Mouse (Mus musculus) neural tube, embryonic 14.5 days (tissue): ENCODE results near the gene Tcea2. TPM values are rescaled to one million over a fixed set of nuclear protein-coding genes. Genes with fewer than 3 reads are reported as not detected.

Experiments used
- ATAC-seq: fragments of 200-750 bp; cut with Nextera tagmentation; 2 replicates; pipeline ENCODE4 v1.8.0; 2017; ENCODE audit warnings: low read depth, mild to moderate bottlenecking, moderate TSS enrichment, moderate library complexity
- H3K27ac ChIP-seq: fragments of 300-500 bp; sonication (generic); 2 replicates; pipeline ENCODE4 v1.5.1; 2014; ENCODE audit warnings: low read depth, mild to moderate bottlenecking, control low read depth, low read length, moderate library complexity, mixed read lengths
- H3K27me3 ChIP-seq: fragments of 300-500 bp; sonication (generic); 2 replicates; pipeline ENCODE4 v1.6.1; 2014; ENCODE audit warnings: low read length; ENCODE audit not compliant: control insufficient read depth, insufficient read depth
- H3K36me3 ChIP-seq: fragments of 300-500 bp; sonication (generic); 2 replicates; pipeline ENCODE4 v1.6.1; 2014; ENCODE audit warnings: low read length, mixed read lengths; ENCODE audit not compliant: control insufficient read depth, insufficient read depth
- H3K4me1 ChIP-seq: fragments of 300-500 bp; sonication (generic); 2 replicates; pipeline ENCODE4 v1.6.1; 2014; ENCODE audit warnings: low read length; ENCODE audit not compliant: control insufficient read depth, insufficient read depth
- H3K4me2 ChIP-seq: fragments of 300-500 bp; sonication (generic); 2 replicates; pipeline ENCODE4 v1.6.1; 2014; ENCODE audit warnings: mild to moderate bottlenecking, low read depth, low read length, control low read depth
- H3K4me3 ChIP-seq: fragments of 300-500 bp; sonication (generic); 2 replicates; pipeline ENCODE4 v1.5.1; 2014; ENCODE audit warnings: low read depth, low read length, control low read depth, mixed read lengths
- H3K9ac ChIP-seq: fragments of 300-500 bp; sonication (generic); replicated peaks from 2 replicates; pipeline ENCODE4 v1.6.1; 2014; ENCODE audit warnings: low read depth, mild to moderate bottlenecking, control low read depth, low read length, mixed read lengths
- H3K9me3 ChIP-seq: fragments of 300-500 bp; sonication (generic); 2 replicates; pipeline ENCODE4 v1.6.1; 2016; ENCODE audit warnings: low read length; ENCODE audit not compliant: control insufficient read depth
- WGBS: fragments of 180-500 bp; shearing (Covaris S2); extraction: QIAGEN DNeasy Blood & Tissue Kit; methylation state at CpG from one replicate; pipeline ENCODE4 v1.1.7; 2014; 5-methylcytosine and 5-hydroxymethylcytosine counted together
- polyA plus RNA-seq: library from polyadenylated mRNA; unstranded; fragments of >200 nt; fragmentation: Nextera tagmentation; extraction: Ambion mirVana; gene quantifications from 2 replicates; pipeline ENCODE4 v1.2.1, GENCODE M21; 2014

Gene Tcea2
- polyA plus RNA-seq, 1 experiment from 2014 or later, result 54.8 TPM

DNA sequence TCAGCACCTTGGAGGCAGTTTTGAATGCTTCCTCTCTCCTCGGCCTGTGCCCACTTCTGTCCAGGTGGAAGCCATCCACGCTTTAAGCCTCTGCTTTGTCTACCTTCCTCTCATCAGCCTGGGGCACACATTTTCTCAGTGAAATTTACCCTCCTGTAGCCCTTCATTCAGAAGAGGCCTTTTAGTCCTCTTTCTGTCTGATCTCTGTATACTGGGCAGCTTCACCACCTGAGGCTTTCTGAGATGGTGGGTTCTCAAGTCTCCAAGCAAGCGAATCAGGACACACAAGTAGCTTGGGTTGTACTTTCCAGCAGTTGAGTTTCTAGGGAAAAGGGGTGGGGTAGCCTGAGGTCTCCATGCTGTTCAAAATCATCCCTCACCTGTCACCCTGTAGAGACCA, 12.2 kb downstream of the Tcea2 start:
- H3K4me3 ChIP-seq, result no peak overlapping the region
- no peaks in the 10 kb centered on the region for H3K27me3 ChIP-seq
- ATAC-seq, result no peak
- H3K4me1 ChIP-seq, result peaks cover 9% of the 10 kb centered on the region; the same call in 1 of the 2 replicates
- H3K9me3 ChIP-seq, result no peaks in the 10 kb centered on the region
- peaks cover 17% of the 10 kb centered on the region; the same call in 1 of the 2 replicates for H3K36me3 ChIP-seq
- no peak overlapping the region for H3K9ac ChIP-seq
- WGBS, result 94% methylated on average over 3 of the region's 3 CpGs
- peak overlapping the region; percentile 94; the same call in 1 of the 2 replicates for H3K4me2 ChIP-seq
- no peak overlapping the region for H3K27ac ChIP-seq

GRCm38 (mm10) chr2:181693339-181694280, 13.5 kb downstream of the Tcea2 start, which contains the start of gene Rgs19:
Gene Rgs19, minus strand, starts transcription at chr2:181693977.
- ATAC-seq, result peak; percentile 86
- Histone ChIP-seq H3K4me1 (peaks cover 9% of the 10 kb centered on the region; the same call in 1 of the 2 replicates), H3K4me2 (peak within 1 kb of the TSS; percentile 94), H3K9ac (peak within 1 kb of the TSS; percentile 76), H3K27ac (peak within 1 kb of the TSS; percentile 36), H3K4me3 (peak within 1 kb of the TSS; percentile 59), H3K9me3 (no peaks in the 10 kb centered on the region), H3K27me3 (no peaks in the 10 kb centered on the region), H3K36me3 (peaks cover 9% of the 10 kb centered on the region; the same call in 1 of the 2 replicates)
- under 1% methylated on average over 69 of the region's 75 CpGs for WGBS

DNA sequence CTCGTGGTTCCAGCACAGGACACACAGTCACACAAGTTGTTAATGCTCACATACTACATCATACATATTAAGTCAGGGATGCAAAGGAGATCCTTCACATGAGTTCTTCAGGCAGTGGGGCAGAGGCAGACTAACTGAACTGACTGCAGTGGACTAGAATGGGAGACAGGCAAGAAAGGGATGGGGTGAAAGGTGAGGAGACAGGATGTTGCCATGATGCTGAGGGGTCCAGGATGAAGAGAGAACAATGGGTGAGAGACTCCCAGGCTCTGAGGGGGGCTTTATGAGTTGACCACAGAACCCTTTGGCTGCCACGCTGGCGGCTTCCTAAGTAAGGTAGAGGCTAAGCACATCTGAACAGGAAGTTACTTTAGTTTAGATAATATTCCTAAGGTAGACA, 14.5 kb downstream of the Tcea2 start:
- no peak overlapping the region for H3K27ac ChIP-seq
- H3K4me2 ChIP-seq, result peak overlapping the region; percentile 94; the same call in 1 of the 2 replicates
- no peaks in the 10 kb centered on the region for H3K9me3 ChIP-seq
- H3K36me3 ChIP-seq, result no peaks in the 10 kb centered on the region
- 0 out of 2 replicates have a peak overlapping the region, but pooled peaks have one; percentile 59 for H3K4me3 ChIP-seq
- no peaks in the 10 kb centered on the region for H3K27me3 ChIP-seq
- peaks cover 9% of the 10 kb centered on the region; the same call in 1 of the 2 replicates for H3K4me1 ChIP-seq
- 0 out of 2 replicates have a peak, but pooled peaks have one; percentile 5 for ATAC-seq
- H3K9ac ChIP-seq, result no peak overlapping the region
- WGBS, result 94% methylated on average over 3 of the region's 3 CpGs

DNA sequence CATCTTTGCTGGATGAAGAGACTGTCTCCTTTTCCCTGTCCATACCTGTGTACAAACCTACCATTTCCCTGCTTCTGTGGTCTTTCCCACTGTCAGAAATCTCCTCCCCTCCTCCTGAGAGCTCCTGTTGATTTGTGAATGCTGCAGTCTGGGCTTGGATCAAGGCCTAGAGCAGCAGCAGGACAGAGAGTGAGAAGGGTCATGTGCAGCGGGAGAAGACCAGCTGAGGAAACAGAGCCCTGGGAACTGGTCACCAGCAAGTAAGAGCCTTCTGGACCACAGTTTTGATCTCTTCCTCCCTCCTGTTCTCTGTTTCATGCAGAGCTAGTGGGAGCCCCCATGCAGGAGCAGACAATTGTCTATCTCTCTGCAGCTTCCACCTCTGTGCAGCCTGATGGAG, 15.7 kb downstream of the Tcea2 start:
- Histone ChIP-seq H3K9ac (no peak overlapping the region), H3K27me3 (no peaks in the 10 kb centered on the region), H3K4me1 (peaks cover 9% of the 10 kb centered on the region; the same call in 1 of the 2 replicates), H3K9me3 (no peaks in the 10 kb centered on the region), H3K27ac (no peak overlapping the region), H3K4me2 (no peak overlapping the region), H3K36me3 (no peaks in the 10 kb centered on the region), H3K4me3 (no peak overlapping the region)
- ATAC-seq, result no peak
- 83% methylated on average over 1 of the region's 1 CpGs for WGBS

- ATAC-seq, result no peak
- Histone ChIP-seq H3K27me3 (no peaks in the 10 kb centered on the region), H3K4me3 (no peak overlapping the region), H3K27ac (no peak overlapping the region), H3K4me2 (no peak overlapping the region), H3K9me3 (no peaks in the 10 kb centered on the region), H3K4me1 (peaks cover 9% of the 10 kb centered on the region; the same call in 1 of the 2 replicates), H3K9ac (no peak overlapping the region), H3K36me3 (no peaks in the 10 kb centered on the region)
- WGBS, result 74% methylated on average over 33 of the region's 33 CpGs
Measured at GRCm38 (mm10) chr2:181696801-181697420, 16.8 kb downstream of the Tcea2 start.

DNA sequence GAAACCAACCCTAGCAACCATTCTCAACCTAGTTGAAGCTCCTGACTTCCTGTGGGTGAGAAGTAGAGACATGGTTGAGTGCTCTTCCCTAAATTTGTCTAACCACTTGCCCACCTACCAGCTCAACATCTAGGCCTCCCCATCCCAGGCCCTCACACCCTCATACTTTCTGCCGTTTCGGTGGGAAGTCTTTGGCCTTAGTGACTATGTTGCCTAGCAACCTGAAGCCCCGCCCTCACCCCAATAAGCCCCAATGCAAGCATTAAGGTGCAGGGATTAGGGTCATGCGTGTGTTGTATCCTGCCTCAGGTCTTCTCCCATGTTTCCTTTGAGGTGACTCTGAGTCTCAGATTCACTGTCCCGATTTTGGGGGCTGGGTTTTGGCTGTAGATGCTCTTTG, 18.1 kb downstream of the Tcea2 start, which contains the start of gene Lkaaear1:
Gene Lkaaear1 (minus strand): TSS at position 202 of the 400 bp plus-strand sequence.
- Histone ChIP-seq H3K27me3 (no peaks in the 10 kb centered on the region), H3K4me1 (peaks cover under 1% of the 10 kb centered on the region; the same call in 1 of the 2 replicates), H3K9ac (no peak within 1 kb of the TSS), H3K4me3 (no peak within 1 kb of the TSS), H3K9me3 (no peaks in the 10 kb centered on the region), H3K4me2 (no peak within 1 kb of the TSS), H3K36me3 (no peaks in the 10 kb centered on the region), H3K27ac (no peak within 1 kb of the TSS)
- ATAC-seq, result no peak
- 56% methylated on average over 5 of the region's 5 CpGs for WGBS

GRCm38 (mm10) chr2:181706668-181707067, 26.6 kb downstream of the Tcea2 start:
- Histone ChIP-seq H3K9me3 (no peaks in the 10 kb centered on the region), H3K4me2 (no peak overlapping the region), H3K9ac (no peak overlapping the region), H3K36me3 (no peaks in the 10 kb centered on the region), H3K4me1 (no peaks in the 10 kb centered on the region), H3K27ac (no peak overlapping the region), H3K4me3 (no peak overlapping the region), H3K27me3 (no peaks in the 10 kb centered on the region)
- WGBS, result 40% methylated on average over 4 of the region's 4 CpGs
- no peak for ATAC-seq

DNA sequence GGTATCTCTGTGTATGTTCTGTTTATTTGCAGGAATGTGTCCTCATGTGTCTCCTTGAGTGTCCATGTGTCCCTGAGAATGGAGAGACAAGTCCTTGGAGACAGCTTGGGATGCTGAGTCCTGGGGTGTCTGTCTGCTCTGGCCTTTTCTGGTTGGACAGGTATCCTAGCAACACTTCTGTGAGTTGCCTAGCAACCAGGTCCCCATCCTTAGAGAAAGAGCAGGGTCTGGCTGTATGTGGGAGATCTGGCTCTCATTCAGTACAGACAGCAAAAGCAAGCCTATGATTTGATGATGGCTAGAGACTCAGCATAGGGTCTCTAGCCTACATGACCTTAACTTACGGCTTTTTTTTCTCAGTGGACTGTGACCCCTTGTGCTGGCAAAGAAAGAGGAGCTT, 33.6 kb downstream of the Tcea2 start:
- H3K4me3 ChIP-seq, result no peak overlapping the region
- peak overlapping the region; percentile 86 for H3K27ac ChIP-seq
- H3K4me1 ChIP-seq, result peaks cover 27% of the 10 kb centered on the region
- no peaks in the 10 kb centered on the region; the same call in 1 of the 2 replicates for H3K36me3 ChIP-seq
- H3K9ac ChIP-seq, result peak overlapping the region; percentile 22; the same call in 1 of the 2 replicates
- peak; percentile 74 for ATAC-seq
- WGBS, result 50% methylated on average over 1 of the region's 1 CpGs
- peak overlapping the region; percentile 76; the same call in 1 of the 2 replicates for H3K4me2 ChIP-seq
- no peaks in the 10 kb centered on the region for H3K27me3 ChIP-seq
- no peaks in the 10 kb centered on the region for H3K9me3 ChIP-seq
